Mouse (Mus musculus) midbrain, embryonic 10.5 days (tissue): ENCODE measurements at regions not wholly inside any gene's neighbourhood (a gene's known extent, or its start where the extent isn't known, plus 50 kb on each side); places are given as distances from the start of the nearest gene placed in this dataset.

ENCODE experiments used
- DNase-seq: peaks from one replicate; pipeline ENCODE4 v3.0.0-alpha.2; 2017; ENCODE audit warnings: low spot score
- H3K27ac ChIP-seq: fragments of 300-500 bp; sonication (generic); replicated peaks from 2 replicates; pipeline ENCODE4 v1.5.1; 2016; ENCODE audit warnings: mild to moderate bottlenecking
- H3K27me3 ChIP-seq: fragments of 300-500 bp; sonication (generic); 2 replicates; pipeline ENCODE4 v1.6.1; 2016; ENCODE audit warnings: low read depth, mild to moderate bottlenecking; ENCODE audit not compliant: poor library complexity, severe bottlenecking
- H3K36me3 ChIP-seq: fragments of 300-500 bp; sonication (generic); 2 replicates; pipeline ENCODE4 v1.6.1; 2016; ENCODE audit warnings: mild to moderate bottlenecking, moderate library complexity
- H3K4me1 ChIP-seq: fragments of 300-500 bp; sonication (generic); 2 replicates; pipeline ENCODE4 v1.6.1; 2016
- H3K4me3 ChIP-seq: fragments of 300-500 bp; sonication (generic); 2 replicates; pipeline ENCODE4 v1.5.1; 2016; ENCODE audit warnings: mild to moderate bottlenecking, moderate library complexity
- H3K9me3 ChIP-seq: fragments of 300-500 bp; sonication (generic); replicated peaks from 2 replicates; pipeline ENCODE4 v1.6.1; 2016; ENCODE audit warnings: mild to moderate bottlenecking
- WGBS: fragments of 180-500 bp; shearing (Covaris S2); methylation state at CpG from one replicate; pipeline ENCODE4 v1.1.7; 2016; 5-methylcytosine and 5-hydroxymethylcytosine counted together

- Histone ChIP-seq H3K27ac (no peak overlapping the region), H3K4me3 (no peak overlapping the region), H3K4me1 (no peaks in the 10 kb centered on the region), H3K9me3 (no peaks in the 10 kb centered on the region), H3K36me3 (no peaks in the 10 kb centered on the region), H3K27me3 (no peaks in the 10 kb centered on the region)
- DNase-seq: no peak
- 75% methylated on average over 2 of the region's 2 CpGs for WGBS
Measured at GRCm38 (mm10) chr1:164684437-164684836, 112.0 kb upstream of the Dpt start.

- Histone ChIP-seq H3K36me3 (no peaks in the 10 kb centered on the region), H3K4me3 (no peak overlapping the region), H3K27ac (no peak overlapping the region), H3K27me3 (no peaks in the 10 kb centered on the region), H3K4me1 (no peaks in the 10 kb centered on the region), H3K9me3 (no peaks in the 10 kb centered on the region)
- no peak for DNase-seq
- 94% methylated on average over 3 of the region's 3 CpGs for WGBS
Measured at GRCm38 (mm10) chr1:164683788-164684187, 112.7 kb upstream of the Dpt start.

- Histone ChIP-seq H3K36me3 (no peaks in the 10 kb centered on the region), H3K4me3 (no peak overlapping the region), H3K9me3 (no peaks in the 10 kb centered on the region), H3K27ac (no peak overlapping the region), H3K27me3 (no peaks in the 10 kb centered on the region), H3K4me1 (no peaks in the 10 kb centered on the region)
- DNase-seq: no peak
- 82% methylated on average over 5 of the region's 5 CpGs for WGBS
Measured at GRCm38 (mm10) chr1:164682867-164683599, 113.4 kb upstream of the Dpt start.

- no peak for DNase-seq
- Histone ChIP-seq H3K9me3 (no peaks in the 10 kb centered on the region), H3K27me3 (no peaks in the 10 kb centered on the region), H3K4me3 (no peak overlapping the region), H3K4me1 (no peaks in the 10 kb centered on the region), H3K36me3 (no peaks in the 10 kb centered on the region), H3K27ac (no peak overlapping the region)
- 94% methylated on average over 6 of the region's 6 CpGs for WGBS
Measured at GRCm38 (mm10) chr1:164682426-164682825, 114.0 kb upstream of the Dpt start.

- no peak overlapping the region for H3K27ac ChIP-seq
- no peaks in the 10 kb centered on the region for H3K27me3 ChIP-seq
- no peaks in the 10 kb centered on the region for H3K4me1 ChIP-seq
- H3K4me3 ChIP-seq: no peak overlapping the region
- 74% methylated on average over 5 of the region's 5 CpGs for WGBS
- DNase-seq: no peak
- H3K9me3 ChIP-seq: no peaks in the 10 kb centered on the region
- no peaks in the 10 kb centered on the region for H3K36me3 ChIP-seq
Measured at GRCm38 (mm10) chr1:164681582-164681981, 114.9 kb upstream of the Dpt start.

- Histone ChIP-seq H3K27me3 (no peaks in the 10 kb centered on the region), H3K4me1 (no peaks in the 10 kb centered on the region), H3K36me3 (no peaks in the 10 kb centered on the region), H3K4me3 (no peak overlapping the region), H3K9me3 (no peaks in the 10 kb centered on the region), H3K27ac (no peak overlapping the region)
- WGBS: 85% methylated on average over 3 of the region's 3 CpGs
- no peak for DNase-seq
Measured at GRCm38 (mm10) chr1:164678303-164678702, 118.1 kb upstream of the Dpt start.

GRCm38 (mm10) chr1:164652244-164652643 lies 144.2 kb upstream of the Dpt start:
- no peak for DNase-seq
- Histone ChIP-seq H3K27me3 (no peaks in the 10 kb centered on the region), H3K36me3 (no peaks in the 10 kb centered on the region), H3K9me3 (no peaks in the 10 kb centered on the region), H3K27ac (no peak overlapping the region), H3K4me3 (no peak overlapping the region), H3K4me1 (no peaks in the 10 kb centered on the region)
- WGBS: 92% methylated on average over 1 of the region's 1 CpGs

GRCm38 (mm10) chr1:164637901-164638462 lies 158.5 kb upstream of the Dpt start:
- DNase-seq: no peak
- no peaks in the 10 kb centered on the region for H3K36me3 ChIP-seq
- no peaks in the 10 kb centered on the region for H3K4me1 ChIP-seq
- no peaks in the 10 kb centered on the region for H3K27me3 ChIP-seq
- H3K4me3 ChIP-seq: no peak overlapping the region
- WGBS: 91% methylated on average over 7 of the region's 7 CpGs
- no peak overlapping the region for H3K27ac ChIP-seq
- H3K9me3 ChIP-seq: no peaks in the 10 kb centered on the region

GRCm38 (mm10) chr1:164631679-164632078 lies 164.8 kb upstream of the Dpt start:
- Histone ChIP-seq H3K27ac (no peak overlapping the region), H3K4me1 (no peaks in the 10 kb centered on the region), H3K9me3 (no peaks in the 10 kb centered on the region), H3K4me3 (no peak overlapping the region), H3K27me3 (no peaks in the 10 kb centered on the region), H3K36me3 (no peaks in the 10 kb centered on the region)
- WGBS: 88% methylated on average over 6 of the region's 6 CpGs
- DNase-seq: no peak

GRCm38 (mm10) chr1:164628840-164629239 lies 167.6 kb upstream of the Dpt start:
- H3K36me3 ChIP-seq: no peaks in the 10 kb centered on the region
- DNase-seq: no peak
- WGBS: 90% methylated on average over 8 of the region's 8 CpGs
- no peak overlapping the region for H3K27ac ChIP-seq
- H3K9me3 ChIP-seq: no peaks in the 10 kb centered on the region
- no peaks in the 10 kb centered on the region for H3K4me1 ChIP-seq
- H3K4me3 ChIP-seq: no peak overlapping the region
- H3K27me3 ChIP-seq: no peaks in the 10 kb centered on the region

GRCm38 (mm10) chr1:164622946-164623345 lies 164.8 kb upstream of the Atp1b1 start:
- H3K27ac ChIP-seq: no peak overlapping the region
- H3K4me1 ChIP-seq: no peaks in the 10 kb centered on the region
- 94% methylated on average over 4 of the region's 4 CpGs for WGBS
- no peaks in the 10 kb centered on the region for H3K9me3 ChIP-seq
- no peak overlapping the region for H3K4me3 ChIP-seq
- no peaks in the 10 kb centered on the region for H3K27me3 ChIP-seq
- no peak for DNase-seq
- no peaks in the 10 kb centered on the region for H3K36me3 ChIP-seq

- 87% methylated on average over 3 of the region's 3 CpGs for WGBS
Measured at GRCm38 (mm10) chr1:164622417-164622816, 164.3 kb upstream of the Atp1b1 start.

GRCm38 (mm10) chr1:164620129-164620528 lies 162.0 kb upstream of the Atp1b1 start:
- Histone ChIP-seq H3K4me3 (no peak overlapping the region), H3K36me3 (no peaks in the 10 kb centered on the region), H3K27me3 (no peaks in the 10 kb centered on the region), H3K4me1 (no peaks in the 10 kb centered on the region), H3K27ac (no peak overlapping the region), H3K9me3 (no peaks in the 10 kb centered on the region)
- WGBS: 83% methylated on average over 1 of the region's 1 CpGs
- DNase-seq: no peak

More at GRCm38 (mm10) chr1:164622417-164622816, 164.3 kb upstream of the Atp1b1 start:
- no peak overlapping the region for H3K27ac ChIP-seq
- H3K4me3 ChIP-seq: no peak overlapping the region
- no peaks in the 10 kb centered on the region for H3K36me3 ChIP-seq
- H3K4me1 ChIP-seq: no peaks in the 10 kb centered on the region
- no peaks in the 10 kb centered on the region for H3K9me3 ChIP-seq
- H3K27me3 ChIP-seq: no peaks in the 10 kb centered on the region
- DNase-seq: no peak
